Mouse (Mus musculus): ENCODE results near the gene Acvr1. TPM values are rescaled to one million over a fixed set of nuclear protein-coding genes. Genes with fewer than 3 reads are reported as not detected.

The Acvr1 gene
- polyA plus RNA-seq, 1 experiment from 2014 or later: 7.9 TPM

GRCm38 (mm10) chr2:58532260-58532850 lies 34.6 kb downstream of the Acvr1 start:
- Histone ChIP-seq H3K27ac (ENCODE audit: low read depth, low read length) (peak overlapping the region; percentile 42; the same call in 1 of the 2 replicates), H3K4me3 (ENCODE audit: low read length) (no peak overlapping the region), H3K9ac (ENCODE audit: low read depth, low read length) (no peak overlapping the region), H3K4me1 (ENCODE audit: control insufficient read depth, insufficient read depth, low read length) (peaks cover 38% of the 10 kb centered on the region), H3K27me3 (ENCODE audit: control insufficient read depth, insufficient read depth, low read length) (no peaks in the 10 kb centered on the region), H3K36me3 (ENCODE audit: control insufficient read depth, insufficient read depth, low read length) (0 out of 2 replicates have a peak, but pooled peaks cover 1% of the 10 kb centered on the region), H3K4me2 (replicated peaks; ENCODE audit: low read depth, low read length) (peak overlapping the region; percentile 32), H3K9me3 (ENCODE audit: control insufficient read depth, low read length) (no peaks in the 10 kb centered on the region)
- WGBS: 8% methylated on average over 10 of the region's 10 CpGs
- peak; percentile 91 for ATAC-seq (ENCODE audit: low FRiP score, low TSS enrichment)

GRCm38 (mm10) chr2:58530521-58530920 lies 36.4 kb downstream of the Acvr1 start:
- H3K4me1 ChIP-seq (ENCODE audit: control insufficient read depth, insufficient read depth, low read length): peaks cover 34% of the 10 kb centered on the region

GRCm38 (mm10) chr2:58529860-58530440 lies 37.0 kb downstream of the Acvr1 start:
- no peaks in the 10 kb centered on the region for H3K27me3 ChIP-seq (ENCODE audit: control insufficient read depth, insufficient read depth, low read length)
- no peaks in the 10 kb centered on the region for H3K9me3 ChIP-seq (ENCODE audit: control insufficient read depth, low read length)
- no peak for ATAC-seq (ENCODE audit: low FRiP score, low TSS enrichment)
- no peak overlapping the region for H3K9ac ChIP-seq (ENCODE audit: low read depth, low read length)
- H3K4me1 ChIP-seq (ENCODE audit: control insufficient read depth, insufficient read depth, low read length): peaks cover 30% of the 10 kb centered on the region
- no peaks in the 10 kb centered on the region for H3K36me3 ChIP-seq (ENCODE audit: control insufficient read depth, insufficient read depth, low read length)
- H3K4me2 ChIP-seq (replicated peaks; ENCODE audit: low read depth, low read length): no peak overlapping the region
- 27% methylated on average over 7 of the region's 7 CpGs for WGBS
- H3K27ac ChIP-seq (ENCODE audit: low read depth, low read length): no peak overlapping the region
- H3K4me3 ChIP-seq (ENCODE audit: low read length): no peak overlapping the region

More at GRCm38 (mm10) chr2:58530521-58530920, 36.4 kb downstream of the Acvr1 start:
- no peaks in the 10 kb centered on the region for H3K36me3 ChIP-seq (ENCODE audit: control insufficient read depth, insufficient read depth, low read length)
- no peak overlapping the region for H3K4me2 ChIP-seq (replicated peaks; ENCODE audit: low read depth, low read length)
- ATAC-seq (ENCODE audit: low FRiP score, low TSS enrichment): no peak
- H3K27me3 ChIP-seq (ENCODE audit: control insufficient read depth, insufficient read depth, low read length): no peaks in the 10 kb centered on the region
- H3K4me3 ChIP-seq (ENCODE audit: low read length): no peak overlapping the region
- no peak overlapping the region for H3K9ac ChIP-seq (ENCODE audit: low read depth, low read length)
- 73% methylated on average over 4 of the region's 4 CpGs for WGBS
- no peaks in the 10 kb centered on the region for H3K9me3 ChIP-seq (ENCODE audit: control insufficient read depth, low read length)
- H3K27ac ChIP-seq (ENCODE audit: low read depth, low read length): no peak overlapping the region

- H3K27me3 ChIP-seq (ENCODE audit: control insufficient read depth, insufficient read depth, low read length): no peaks in the 10 kb centered on the region
- H3K4me3 ChIP-seq (ENCODE audit: low read length): no peak overlapping the region
- 78% methylated on average over 5 of the region's 5 CpGs for WGBS
- ATAC-seq (ENCODE audit: low FRiP score, low TSS enrichment): no peak
- H3K27ac ChIP-seq (ENCODE audit: low read depth, low read length): no peak overlapping the region
- H3K4me2 ChIP-seq (replicated peaks; ENCODE audit: low read depth, low read length): no peak overlapping the region
- no peaks in the 10 kb centered on the region for H3K36me3 ChIP-seq (ENCODE audit: control insufficient read depth, insufficient read depth, low read length)
- H3K9me3 ChIP-seq (ENCODE audit: control insufficient read depth, low read length): no peaks in the 10 kb centered on the region
- H3K4me1 ChIP-seq (ENCODE audit: control insufficient read depth, insufficient read depth, low read length): peaks cover 26% of the 10 kb centered on the region
- no peak overlapping the region for H3K9ac ChIP-seq (ENCODE audit: low read depth, low read length)
Observed at GRCm38 (mm10) chr2:58529384-58529783, 37.6 kb downstream of the Acvr1 start.

- Histone ChIP-seq H3K4me1 (ENCODE audit: control insufficient read depth, insufficient read depth, low read length) (peaks cover 17% of the 10 kb centered on the region), H3K36me3 (ENCODE audit: control insufficient read depth, insufficient read depth, low read length) (no peaks in the 10 kb centered on the region), H3K4me3 (ENCODE audit: low read length) (no peak overlapping the region), H3K27me3 (ENCODE audit: control insufficient read depth, insufficient read depth, low read length) (no peaks in the 10 kb centered on the region), H3K9ac (ENCODE audit: low read depth, low read length) (no peak overlapping the region), H3K4me2 (replicated peaks; ENCODE audit: low read depth, low read length) (no peak overlapping the region), H3K9me3 (ENCODE audit: control insufficient read depth, low read length) (no peaks in the 10 kb centered on the region), H3K27ac (ENCODE audit: low read depth, low read length) (no peak overlapping the region)
- ATAC-seq (ENCODE audit: low FRiP score, low TSS enrichment): no peak
- 77% methylated on average over 3 of the region's 3 CpGs for WGBS
Observed at GRCm38 (mm10) chr2:58527786-58528185, 39.2 kb downstream of the Acvr1 start.

GRCm38 (mm10) chr2:58524356-58524755 lies 42.6 kb downstream of the Acvr1 start:
- no peaks in the 10 kb centered on the region for H3K36me3 ChIP-seq (ENCODE audit: control insufficient read depth, insufficient read depth, low read length)
- no peak overlapping the region for H3K27ac ChIP-seq (ENCODE audit: low read depth, low read length)
- 79% methylated on average over 6 of the region's 6 CpGs for WGBS
- no peaks in the 10 kb centered on the region for H3K9me3 ChIP-seq (ENCODE audit: control insufficient read depth, low read length)
- H3K27me3 ChIP-seq (ENCODE audit: control insufficient read depth, insufficient read depth, low read length): no peaks in the 10 kb centered on the region
- H3K9ac ChIP-seq (ENCODE audit: low read depth, low read length): no peak overlapping the region
- ATAC-seq (ENCODE audit: low FRiP score, low TSS enrichment): no peak
- peaks cover 10% of the 10 kb centered on the region for H3K4me1 ChIP-seq (ENCODE audit: control insufficient read depth, insufficient read depth, low read length)
- no peak overlapping the region for H3K4me2 ChIP-seq (replicated peaks; ENCODE audit: low read depth, low read length)
- H3K4me3 ChIP-seq (ENCODE audit: low read length): no peak overlapping the region

- Histone ChIP-seq H3K9ac (ENCODE audit: low read depth, low read length) (no peak overlapping the region), H3K27ac (ENCODE audit: low read depth, low read length) (no peak overlapping the region), H3K36me3 (ENCODE audit: control insufficient read depth, insufficient read depth, low read length) (no peaks in the 10 kb centered on the region), H3K4me1 (ENCODE audit: control insufficient read depth, insufficient read depth, low read length) (peaks cover 9% of the 10 kb centered on the region), H3K4me2 (replicated peaks; ENCODE audit: low read depth, low read length) (no peak overlapping the region), H3K27me3 (ENCODE audit: control insufficient read depth, insufficient read depth, low read length) (no peaks in the 10 kb centered on the region), H3K4me3 (ENCODE audit: low read length) (no peak overlapping the region), H3K9me3 (ENCODE audit: control insufficient read depth, low read length) (no peaks in the 10 kb centered on the region)
- 83% methylated on average over 5 of the region's 5 CpGs for WGBS
- ATAC-seq (ENCODE audit: low FRiP score, low TSS enrichment): no peak; the same call in 1 of the 2 replicates
Observed at GRCm38 (mm10) chr2:58523894-58524293, 43.1 kb downstream of the Acvr1 start.

- no peak overlapping the region for H3K9ac ChIP-seq (ENCODE audit: low read depth, low read length)
- H3K4me3 ChIP-seq (ENCODE audit: low read length): no peak overlapping the region
- no peak overlapping the region for H3K4me2 ChIP-seq (replicated peaks; ENCODE audit: low read depth, low read length)
- H3K27ac ChIP-seq (ENCODE audit: low read depth, low read length): no peak overlapping the region
- H3K4me1 ChIP-seq (ENCODE audit: control insufficient read depth, insufficient read depth, low read length): peaks cover 9% of the 10 kb centered on the region
- no peaks in the 10 kb centered on the region for H3K36me3 ChIP-seq (ENCODE audit: control insufficient read depth, insufficient read depth, low read length)
- H3K27me3 ChIP-seq (ENCODE audit: control insufficient read depth, insufficient read depth, low read length): no peaks in the 10 kb centered on the region
- 57% methylated on average over 12 of the region's 12 CpGs for WGBS
- no peak for ATAC-seq (ENCODE audit: low FRiP score, low TSS enrichment)
- H3K9me3 ChIP-seq (ENCODE audit: control insufficient read depth, low read length): no peaks in the 10 kb centered on the region
Observed at GRCm38 (mm10) chr2:58523097-58523496, 43.9 kb downstream of the Acvr1 start.

- ATAC-seq (ENCODE audit: low FRiP score, low TSS enrichment): no peak
- Histone ChIP-seq H3K27me3 (ENCODE audit: control insufficient read depth, insufficient read depth, low read length) (no peaks in the 10 kb centered on the region), H3K4me1 (ENCODE audit: control insufficient read depth, insufficient read depth, low read length) (peaks cover 15% of the 10 kb centered on the region), H3K9ac (ENCODE audit: low read depth, low read length) (no peak overlapping the region), H3K9me3 (ENCODE audit: control insufficient read depth, low read length) (no peaks in the 10 kb centered on the region), H3K4me3 (ENCODE audit: low read length) (no peak overlapping the region), H3K27ac (ENCODE audit: low read depth, low read length) (no peak overlapping the region), H3K36me3 (ENCODE audit: control insufficient read depth, insufficient read depth, low read length) (no peaks in the 10 kb centered on the region), H3K4me2 (replicated peaks; ENCODE audit: low read depth, low read length) (no peak overlapping the region)
- 81% methylated on average over 6 of the region's 6 CpGs for WGBS
Observed at GRCm38 (mm10) chr2:58521621-58522020, 45.3 kb downstream of the Acvr1 start.
